Mouse (Mus musculus): ENCODE results near the gene Fam107a.

- no peak for TF ChIP-seq CTCF (IDR thresholded peaks at IDR 0.05; ENCODE audit: extremely low read depth, insufficient read length, insufficient replicate concordance, low read depth, low read length)
- no peak for TF ChIP-seq POLR2A (IDR thresholded peaks at IDR 0.05; ENCODE audit: low read depth, low read length)
These were observed 60.1 kb downstream of the Fam107a start for GRCm38 (mm10) chr14:8257521-8258334.

Measured in small intestine, adult 2 months (tissue).